Mouse (Mus musculus): ENCODE data around the gene Pign.

Pign gene

GRCm38 (mm10) chr1:105564289-105564688 lies 99.2 kb downstream of the Pign start:
- in situ Hi-C loops (cut with MseI, MboI) = no loop called here

GRCm38 (mm10) chr1:105563821-105564220 lies 99.7 kb downstream of the Pign start:
- in situ Hi-C loops (cut with MseI, MboI) = no loop called here

GRCm38 (mm10) chr1:105556078-105556477 lies 107.4 kb downstream of the Pign start:
- in situ Hi-C loops (cut with MseI, MboI) = no loop called here

- in situ Hi-C loops (cut with MseI, MboI) = no loop called here
Measured at GRCm38 (mm10) chr1:105555192-105555718, 108.2 kb downstream of the Pign start.

- in situ Hi-C loops (cut with MseI, MboI) = no loop called here
Measured at GRCm38 (mm10) chr1:105553130-105553529, 110.3 kb downstream of the Pign start.

- in situ Hi-C loops (cut with MseI, MboI) = no loop called here
Measured at GRCm38 (mm10) chr1:105550163-105550562, 113.3 kb downstream of the Pign start.

- in situ Hi-C loops (cut with MseI, MboI) = no loop called here
Measured at GRCm38 (mm10) chr1:105549648-105550047, 113.8 kb downstream of the Pign start.

- in situ Hi-C loops (cut with MseI, MboI) = no loop called here
Measured at GRCm38 (mm10) chr1:105543051-105543450, 120.4 kb downstream of the Pign start.

- in situ Hi-C loops (cut with MseI, MboI) = no loop called here
Measured at GRCm38 (mm10) chr1:105523768-105524167, 139.7 kb downstream of the Pign start.

- in situ Hi-C loops (cut with MseI, MboI) = no loop called here
Measured at GRCm38 (mm10) chr1:105522321-105522720, 141.2 kb downstream of the Pign start.

- in situ Hi-C loops (cut with MseI, MboI) = no loop called here
Measured at GRCm38 (mm10) chr1:105518101-105518500, 145.4 kb downstream of the Pign start.

- in situ Hi-C loops (cut with MseI, MboI) = no loop called here
Measured at GRCm38 (mm10) chr1:105507116-105507515, 156.4 kb downstream of the Pign start.

- in situ Hi-C loops (cut with MseI, MboI) = no loop called here
Measured at GRCm38 (mm10) chr1:105492626-105493025, 170.9 kb downstream of the Pign start.

- in situ Hi-C loops (cut with MseI, MboI) = no loop called here
Measured at GRCm38 (mm10) chr1:105489456-105489855, 174.0 kb downstream of the Pign start.

GRCm38 (mm10) chr1:105487037-105487436 lies 176.4 kb downstream of the Pign start:
- in situ Hi-C loops (cut with MseI, MboI) = no loop called here
